Mouse (Mus musculus): ENCODE results near the gene Timm8a2. TPM values are rescaled to one million over a fixed set of nuclear protein-coding genes. Genes with fewer than 3 reads are reported as not detected.

Gene Timm8a2
- polyA plus RNA-seq, 1 experiment from 2014 or later: not detected

DNA sequence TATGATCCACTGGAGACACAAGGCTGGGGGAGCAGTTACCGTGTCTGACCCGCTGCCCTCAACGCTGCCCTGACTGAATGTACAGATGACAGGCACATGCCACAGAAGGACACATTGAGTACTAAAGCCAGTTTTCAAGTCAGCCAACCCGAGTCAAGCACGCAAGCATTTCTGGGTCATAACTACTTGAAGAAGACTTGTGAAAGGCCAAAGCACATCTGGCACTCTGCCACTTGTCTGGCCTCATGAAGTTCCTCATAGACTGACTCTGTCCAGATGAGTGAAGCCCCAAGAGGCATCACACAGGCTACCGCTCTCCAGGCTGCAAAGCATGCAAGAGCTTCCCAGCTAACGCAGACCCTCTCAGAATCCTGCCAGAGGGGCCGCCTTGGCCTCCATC, 37.7 kb upstream of the Timm8a2 start:
- Histone ChIP-seq H3K27ac (peak overlapping the region; percentile 62), H3K36me3 (ENCODE audit: inconsistent target) (no peaks in the 10 kb centered on the region)
- 59% methylated on average over 8 of the region's 8 CpGs for WGBS (ENCODE audit: missing documents)

DNA sequence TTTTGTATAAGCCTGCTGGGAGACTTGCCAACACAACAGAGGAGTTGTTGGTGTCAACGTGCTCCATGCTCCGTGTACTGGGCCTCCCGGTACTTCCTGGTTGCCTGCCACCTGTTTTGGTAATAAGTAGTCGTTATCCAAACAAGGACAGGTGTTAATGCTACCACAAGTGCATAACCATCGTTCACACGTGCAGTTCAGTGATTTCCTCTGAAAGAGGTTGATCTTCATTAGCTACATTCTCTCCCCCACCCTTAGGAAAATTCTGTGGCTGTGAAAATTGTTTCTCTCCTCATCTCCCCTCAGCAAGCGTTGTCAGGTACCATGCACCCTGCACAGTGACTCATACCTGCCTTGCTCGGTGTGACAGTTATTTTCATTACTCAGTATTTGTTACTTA, 35.0 kb upstream of the Timm8a2 start:
- Histone ChIP-seq H3K36me3 (ENCODE audit: inconsistent target) (no peaks in the 10 kb centered on the region), H3K4me3 (ENCODE audit: inconsistent target) (no peak overlapping the region), H3K79me2 (ENCODE audit: inconsistent target) (no peaks in the 10 kb centered on the region; the same call in 1 of the 2 replicates), H3K27ac (no peak overlapping the region)
- WGBS (ENCODE audit: missing documents): 86% methylated on average over 8 of the region's 8 CpGs

More for the DNA sequence above, 37.7 kb upstream of the Timm8a2 start:
- H3K4me3 ChIP-seq (ENCODE audit: inconsistent target): no peak overlapping the region
- H3K79me2 ChIP-seq (ENCODE audit: inconsistent target): no peaks in the 10 kb centered on the region; the same call in 1 of the 2 replicates

DNA sequence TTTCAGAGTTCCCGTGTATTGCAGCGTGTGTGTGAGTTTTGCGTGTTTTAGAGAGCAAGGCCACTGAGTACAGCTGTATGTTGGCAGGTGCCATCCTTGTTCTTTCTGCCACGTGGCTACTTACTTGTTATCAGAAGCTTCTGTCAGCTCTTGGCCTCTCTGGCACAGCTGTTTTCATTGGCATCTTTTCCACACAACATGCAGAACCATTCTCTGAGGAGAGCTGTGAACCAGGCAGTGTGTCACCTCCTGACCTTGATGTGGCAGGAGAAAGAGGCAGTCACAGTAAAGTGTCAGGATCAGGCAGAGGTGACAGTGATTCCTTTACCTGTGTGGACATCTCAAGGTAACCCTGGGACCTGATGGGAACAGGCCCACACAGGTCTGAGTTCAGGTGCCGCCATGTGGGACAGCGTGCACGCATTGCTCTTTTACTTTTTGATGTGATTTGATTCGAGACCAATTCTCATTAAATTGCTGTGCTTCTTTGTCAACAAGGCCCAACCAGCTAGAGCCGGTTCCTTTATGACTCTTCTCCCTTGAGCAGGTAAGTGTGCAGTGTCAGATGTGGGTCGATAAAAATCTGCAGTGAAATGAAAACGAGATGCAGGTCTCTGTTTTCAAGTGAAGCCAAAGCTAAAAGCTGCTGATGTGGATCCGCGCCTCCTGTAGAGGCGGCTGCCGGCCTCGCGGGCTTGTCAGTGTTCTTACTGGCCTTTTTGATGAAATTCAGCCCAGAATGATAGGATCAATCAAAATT, 33.9 kb upstream of the Timm8a2 start:
- Histone ChIP-seq H3K4me3 (ENCODE audit: inconsistent target) (no peak overlapping the region), H3K79me2 (ENCODE audit: inconsistent target) (no peaks in the 10 kb centered on the region; the same call in 1 of the 2 replicates), H3K27ac (no peak overlapping the region), H3K36me3 (ENCODE audit: inconsistent target) (no peaks in the 10 kb centered on the region)
- 97% methylated on average over 17 of the region's 17 CpGs for WGBS (ENCODE audit: missing documents)

DNA sequence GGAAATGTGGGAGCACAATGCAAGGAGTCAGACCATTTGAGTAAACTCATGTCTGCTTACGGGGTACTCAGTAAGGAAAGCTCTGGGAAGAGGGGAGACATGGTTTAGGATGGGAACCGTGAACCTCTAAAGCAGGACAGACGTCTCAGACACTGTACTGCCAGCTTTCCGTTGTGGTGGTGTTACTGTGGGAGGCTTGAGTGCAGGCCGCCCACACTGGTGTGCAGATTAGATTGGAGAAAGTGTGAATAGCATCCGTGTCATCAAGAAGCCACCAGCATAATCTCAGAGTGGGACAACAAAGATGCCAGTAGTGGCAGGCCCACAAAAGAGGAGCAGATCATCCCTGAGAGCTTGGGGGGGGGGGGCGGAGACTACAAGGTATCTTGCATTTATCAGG, 32.2 kb upstream of the Timm8a2 start:
- no peak overlapping the region for H3K27ac ChIP-seq
- WGBS (ENCODE audit: missing documents): 94% methylated on average over 7 of the region's 7 CpGs
- no peak overlapping the region for H3K4me3 ChIP-seq (ENCODE audit: inconsistent target)
- no peaks in the 10 kb centered on the region for H3K36me3 ChIP-seq (ENCODE audit: inconsistent target)
- H3K79me2 ChIP-seq (ENCODE audit: inconsistent target): no peaks in the 10 kb centered on the region; the same call in 1 of the 2 replicates

DNA sequence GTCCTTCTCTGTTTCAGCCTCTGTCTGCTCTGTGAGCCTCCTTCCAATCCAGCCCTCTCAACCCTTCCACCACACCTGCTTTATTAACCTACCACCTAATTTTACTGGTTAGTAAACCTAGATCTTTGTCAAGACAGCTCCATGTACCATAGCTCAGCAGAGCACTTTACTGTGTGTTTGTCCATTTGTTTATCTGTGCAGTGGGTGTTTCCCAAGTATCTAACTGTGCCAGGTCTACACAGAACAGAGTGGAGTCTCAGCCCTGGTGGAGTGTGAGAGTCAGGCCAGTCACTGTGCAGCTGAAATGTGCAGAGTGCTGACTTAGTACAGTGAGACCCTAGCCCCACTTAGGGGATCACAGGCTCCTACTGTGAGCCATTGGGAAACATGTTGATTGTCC, 30.7 kb upstream of the Timm8a2 start:
- H3K36me3 ChIP-seq (ENCODE audit: inconsistent target): no peaks in the 10 kb centered on the region
- no peak overlapping the region for H3K4me3 ChIP-seq (ENCODE audit: inconsistent target)
- no peak overlapping the region for H3K27ac ChIP-seq
- H3K79me2 ChIP-seq (ENCODE audit: inconsistent target): no peaks in the 10 kb centered on the region; the same call in 1 of the 2 replicates

DNA sequence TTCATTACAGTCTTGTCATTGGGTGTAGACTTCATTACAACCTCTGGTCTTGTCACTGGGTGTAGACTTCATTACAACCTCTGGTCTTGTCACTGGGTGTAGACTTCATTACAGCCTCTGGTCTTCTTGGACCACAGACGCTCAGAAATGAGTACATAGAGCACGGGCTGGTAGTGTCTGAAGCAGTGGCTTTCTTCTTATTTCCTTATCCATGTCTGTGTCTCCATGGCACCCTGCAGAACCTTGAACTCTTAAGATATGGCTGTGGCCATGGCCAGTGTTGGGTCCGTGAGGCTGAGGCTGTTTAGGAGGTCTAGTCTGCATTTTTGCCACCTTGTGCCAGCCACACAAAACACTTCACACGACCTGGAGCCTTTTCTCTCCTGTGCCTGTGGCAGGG, 26.2 kb upstream of the Timm8a2 start:
- no peaks in the 10 kb centered on the region for H3K79me2 ChIP-seq (ENCODE audit: inconsistent target)
- H3K27ac ChIP-seq: no peak overlapping the region
- WGBS (ENCODE audit: missing documents): 87% methylated on average over 4 of the region's 4 CpGs
- no peaks in the 10 kb centered on the region for H3K36me3 ChIP-seq (ENCODE audit: inconsistent target)
- no peak overlapping the region for H3K4me3 ChIP-seq (ENCODE audit: inconsistent target)

DNA sequence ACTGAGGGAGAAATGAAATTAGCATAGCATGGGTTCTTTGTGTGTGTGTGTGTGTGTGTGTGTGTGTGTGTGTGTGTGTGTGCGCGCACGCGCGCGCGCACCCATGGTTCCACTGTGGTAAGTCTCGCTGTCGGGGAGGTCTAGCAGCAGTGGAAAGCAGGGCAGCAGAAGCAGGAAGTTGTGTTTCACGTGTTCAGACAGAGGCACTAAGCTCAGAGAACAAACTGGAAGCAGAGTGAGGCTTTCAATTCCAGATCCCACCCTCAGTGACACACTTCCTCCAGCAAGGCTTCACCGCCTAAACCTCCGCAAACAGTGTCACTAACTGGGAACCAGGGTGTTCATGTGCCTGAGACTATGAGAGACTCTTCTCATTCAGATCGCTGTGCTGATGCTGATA, 25.0 kb upstream of the Timm8a2 start:
- Histone ChIP-seq H3K4me3 (ENCODE audit: inconsistent target) (no peak overlapping the region), H3K36me3 (ENCODE audit: inconsistent target) (no peaks in the 10 kb centered on the region), H3K79me2 (ENCODE audit: inconsistent target) (no peaks in the 10 kb centered on the region), H3K27ac (peak overlapping the region; percentile 78)
- 5% methylated on average over 13 of the region's 13 CpGs for WGBS (ENCODE audit: missing documents)

DNA sequence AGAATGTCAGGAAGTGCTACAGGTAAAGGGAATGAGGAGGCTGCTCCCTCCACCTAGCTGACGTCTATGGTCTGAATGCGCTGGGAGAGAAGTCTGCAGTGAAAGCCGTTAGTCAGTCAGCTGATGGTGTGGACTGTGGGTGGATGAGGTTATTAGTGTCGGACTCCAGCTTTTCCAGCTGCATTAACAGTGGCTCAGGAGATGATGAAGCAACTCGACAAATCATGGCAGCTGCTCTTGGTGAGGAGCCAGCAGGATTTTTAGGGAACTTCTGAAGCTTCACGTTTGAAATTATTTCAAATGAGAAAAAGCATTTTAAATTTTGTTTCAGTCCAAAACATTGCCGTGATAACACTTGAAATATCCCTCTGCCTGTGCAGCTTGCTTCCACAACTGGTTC, 24.2 kb upstream of the Timm8a2 start:
- H3K27ac ChIP-seq: peak overlapping the region; percentile 78
- no peak overlapping the region for H3K4me3 ChIP-seq (ENCODE audit: inconsistent target)
- WGBS (ENCODE audit: missing documents): 45% methylated on average over 7 of the region's 7 CpGs
- no peaks in the 10 kb centered on the region for H3K79me2 ChIP-seq (ENCODE audit: inconsistent target)
- H3K36me3 ChIP-seq (ENCODE audit: inconsistent target): no peaks in the 10 kb centered on the region

DNA sequence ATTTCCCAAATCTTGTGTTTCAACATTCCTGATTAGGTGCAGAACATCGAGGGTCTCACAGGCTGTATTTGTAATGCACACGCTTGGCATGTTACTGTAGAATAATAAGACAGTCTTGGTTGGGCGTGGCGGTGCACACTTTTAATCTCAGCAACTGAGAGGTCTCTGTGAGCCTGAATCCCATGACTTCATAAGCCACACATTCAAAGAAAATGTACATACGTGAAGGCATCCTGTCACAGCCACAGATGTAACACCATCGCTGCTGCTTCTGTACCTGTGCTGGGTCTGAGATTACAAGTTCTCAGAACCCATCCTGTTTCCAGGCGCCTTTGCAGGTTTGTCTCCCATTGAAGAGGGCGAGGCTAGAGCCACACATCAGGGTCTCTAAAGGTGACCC, 22.7 kb upstream of the Timm8a2 start:
- WGBS (ENCODE audit: missing documents): 93% methylated on average over 8 of the region's 8 CpGs
- Histone ChIP-seq H3K36me3 (ENCODE audit: inconsistent target) (no peaks in the 10 kb centered on the region), H3K4me3 (ENCODE audit: inconsistent target) (no peak overlapping the region), H3K79me2 (ENCODE audit: inconsistent target) (no peaks in the 10 kb centered on the region), H3K27ac (peak overlapping the region; percentile 69; the same call in 1 of the 2 replicates)

DNA sequence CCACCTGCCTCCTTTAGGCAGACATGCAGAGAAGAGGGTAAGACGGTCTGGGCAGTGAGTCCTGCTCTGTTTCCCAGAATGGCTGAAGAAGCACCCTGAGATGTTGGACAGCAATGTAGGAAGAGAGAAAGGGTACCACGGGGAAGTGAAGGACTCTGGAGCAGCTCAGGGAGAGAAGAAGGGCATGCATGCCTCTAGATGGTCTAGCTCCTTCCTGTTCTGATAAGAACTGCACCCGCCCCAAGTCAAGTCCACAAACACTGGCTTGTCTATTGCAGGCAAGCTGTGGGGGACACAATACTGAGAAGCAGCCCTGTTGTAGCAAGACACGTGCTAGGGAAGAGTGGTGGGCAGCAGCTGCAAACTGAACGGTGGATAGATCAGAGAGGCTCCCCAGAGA, 22.3 kb upstream of the Timm8a2 start:
- Histone ChIP-seq H3K27ac (peak overlapping the region; percentile 69), H3K36me3 (ENCODE audit: inconsistent target) (no peaks in the 10 kb centered on the region), H3K79me2 (ENCODE audit: inconsistent target) (no peaks in the 10 kb centered on the region), H3K4me3 (ENCODE audit: inconsistent target) (no peak overlapping the region)
- WGBS (ENCODE audit: missing documents): 64% methylated on average over 5 of the region's 5 CpGs

DNA sequence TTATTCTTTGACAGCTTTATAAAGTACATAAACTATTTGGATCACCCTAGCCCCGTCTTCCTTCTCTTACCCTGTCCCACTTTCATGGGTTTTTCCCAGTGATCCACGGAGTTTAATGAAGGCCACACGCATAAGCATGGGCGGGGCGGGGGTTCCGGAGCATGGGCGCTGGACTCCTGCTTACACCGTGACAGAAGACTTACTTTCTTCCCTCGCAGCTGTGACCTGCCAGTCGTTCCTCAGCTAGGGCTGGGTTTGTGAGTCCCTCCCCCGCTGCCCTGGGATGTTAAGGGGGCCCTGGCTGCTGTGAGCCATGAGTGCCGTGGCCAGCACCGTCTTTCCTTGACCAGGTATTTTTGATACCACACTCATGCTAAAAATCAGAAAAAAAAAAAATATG, 21.7 kb upstream of the Timm8a2 start:
- H3K4me3 ChIP-seq (ENCODE audit: inconsistent target): no peak overlapping the region
- no peaks in the 10 kb centered on the region for H3K36me3 ChIP-seq (ENCODE audit: inconsistent target)
- H3K27ac ChIP-seq: peak overlapping the region; percentile 69
- 79% methylated on average over 13 of the region's 13 CpGs for WGBS (ENCODE audit: missing documents)
- H3K79me2 ChIP-seq (ENCODE audit: inconsistent target): no peaks in the 10 kb centered on the region

DNA sequence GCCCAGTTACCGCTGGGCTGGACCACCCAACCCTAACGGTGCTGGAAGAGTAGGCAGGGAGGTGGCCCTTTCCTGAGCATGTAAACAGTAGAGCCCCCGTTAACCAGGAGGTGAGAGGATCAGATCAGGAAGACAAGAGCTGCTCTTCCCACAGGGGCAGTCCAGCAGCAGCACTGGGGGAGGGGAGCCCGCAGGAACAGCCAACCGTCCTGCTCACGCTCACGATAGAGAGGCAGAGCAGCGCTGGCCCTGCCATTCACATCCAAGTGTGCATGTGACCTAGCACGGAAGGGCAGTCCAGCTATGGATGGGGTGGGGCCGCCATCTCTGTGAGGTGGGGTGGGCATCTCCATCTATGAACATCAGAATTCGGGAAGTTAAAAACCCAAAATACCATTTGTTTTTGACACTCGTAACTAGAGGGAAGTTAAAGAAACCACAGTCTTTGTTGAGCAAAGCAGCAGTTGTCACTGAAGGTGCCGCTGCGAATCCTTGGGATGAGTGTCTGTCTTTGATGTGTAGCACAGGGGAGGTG, 21.0 kb upstream of the Timm8a2 start:
- WGBS (ENCODE audit: missing documents): 5% methylated on average over 14 of the region's 14 CpGs
- H3K36me3 ChIP-seq (ENCODE audit: inconsistent target): no peaks in the 10 kb centered on the region
- H3K4me3 ChIP-seq (ENCODE audit: inconsistent target): no peak overlapping the region
- H3K27ac ChIP-seq: peak overlapping the region; percentile 69
- no peaks in the 10 kb centered on the region for H3K79me2 ChIP-seq (ENCODE audit: inconsistent target)

DNA sequence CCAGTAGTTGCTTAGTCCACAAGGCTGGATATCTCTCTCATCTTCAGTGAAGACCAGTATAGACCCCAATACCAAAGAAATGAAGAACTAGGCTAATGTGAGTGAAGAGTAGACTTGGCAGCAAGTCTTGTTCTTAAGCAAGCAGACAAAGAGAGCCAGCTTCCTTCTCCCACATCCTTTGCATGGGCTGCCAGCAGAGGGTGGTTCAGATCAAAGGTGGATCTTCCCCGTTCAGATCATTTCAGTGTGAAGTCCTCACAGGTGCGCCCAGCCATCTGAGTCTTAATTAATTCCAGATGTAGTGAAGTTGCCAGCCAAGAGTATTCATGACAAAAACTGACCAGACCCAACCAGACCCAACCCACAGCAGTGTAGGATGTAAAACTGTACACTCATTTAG, 16.5 kb upstream of the Timm8a2 start:
- Histone ChIP-seq H3K27ac (no peak overlapping the region), H3K4me3 (ENCODE audit: inconsistent target) (no peak overlapping the region), H3K36me3 (ENCODE audit: inconsistent target) (0 out of 2 replicates have a peak, but pooled peaks cover 4% of the 10 kb centered on the region), H3K79me2 (ENCODE audit: inconsistent target) (no peaks in the 10 kb centered on the region)
- 44% methylated on average over 2 of the region's 2 CpGs for WGBS (ENCODE audit: missing documents)

DNA sequence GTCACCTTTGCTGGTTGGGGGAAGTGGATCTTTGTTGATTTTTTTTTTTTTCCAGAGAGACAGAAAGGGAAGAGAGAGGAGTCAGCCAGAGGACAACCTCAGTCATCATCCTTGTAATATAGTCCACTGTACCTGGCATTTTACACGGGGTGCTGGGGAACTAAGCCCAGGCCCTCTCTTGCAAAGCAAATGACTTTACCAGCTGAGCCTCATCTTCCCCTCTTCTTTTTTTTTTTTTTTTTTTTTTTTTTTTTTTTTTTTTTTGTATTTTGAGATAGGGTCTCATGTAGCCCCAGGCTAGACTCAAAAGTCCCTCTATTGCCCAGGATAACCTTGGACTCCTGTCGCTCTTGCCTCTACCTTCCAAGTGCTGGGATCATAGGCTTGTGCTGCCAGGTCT, 15.1 kb upstream of the Timm8a2 start:
- WGBS (ENCODE audit: missing documents): 100% methylated on average over 2 of the region's 2 CpGs
- Histone ChIP-seq H3K27ac (no peak overlapping the region), H3K4me3 (ENCODE audit: inconsistent target) (no peak overlapping the region), H3K36me3 (ENCODE audit: inconsistent target) (0 out of 2 replicates have a peak, but pooled peaks cover 4% of the 10 kb centered on the region), H3K79me2 (ENCODE audit: inconsistent target) (no peaks in the 10 kb centered on the region)

DNA sequence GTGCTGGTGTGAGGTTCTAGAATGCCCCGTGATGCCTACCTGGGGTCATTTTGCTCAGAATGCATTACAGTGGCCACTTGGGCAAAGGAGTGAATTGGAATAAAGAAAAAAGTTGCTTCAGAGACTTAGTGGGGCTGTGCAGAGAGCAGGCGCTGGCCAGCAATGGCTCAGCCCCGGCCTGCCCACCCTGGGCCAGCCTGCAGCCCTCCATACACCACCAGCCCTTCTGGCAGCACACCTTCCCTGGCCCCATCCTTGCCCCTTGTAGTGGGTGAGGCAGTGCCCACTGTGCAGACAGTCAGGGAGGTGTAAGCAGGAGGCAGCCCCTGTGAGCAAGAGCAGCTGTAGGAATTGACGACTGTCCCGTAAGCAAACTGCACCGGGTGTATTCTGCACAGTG, 13.9 kb upstream of the Timm8a2 start:
- H3K36me3 ChIP-seq (ENCODE audit: inconsistent target): 0 out of 2 replicates have a peak, but pooled peaks cover 4% of the 10 kb centered on the region
- no peak overlapping the region for H3K27ac ChIP-seq
- 97% methylated on average over 6 of the region's 6 CpGs for WGBS (ENCODE audit: missing documents)
- H3K4me3 ChIP-seq (ENCODE audit: inconsistent target): no peak overlapping the region
- no peaks in the 10 kb centered on the region for H3K79me2 ChIP-seq (ENCODE audit: inconsistent target)

Data from macrophage (primary cell).